Mouse (Mus musculus) lung, postnatal 0 days (tissue): ENCODE data around the gene Uso1. TPM values are rescaled to one million over a fixed set of nuclear protein-coding genes. Genes with fewer than 3 reads are reported as not detected.

Experiments
- ATAC-seq: fragments of 200-750 bp; cut with Nextera tagmentation; 2 replicates; pipeline ENCODE4 v1.8.0; 2017; ENCODE audit warnings: moderate library complexity
- DNase-seq: peaks from one replicate; pipeline ENCODE4 v3.0.0-alpha.2; 2016; ENCODE audit warnings: low spot score
- H3K27ac ChIP-seq: fragments of 300-500 bp; sonication (generic); 2 replicates; pipeline ENCODE4 v1.5.1; 2014; ENCODE audit warnings: antibody characterized with exemption, mild to moderate bottlenecking, low read length, mixed read lengths
- H3K27me3 ChIP-seq: fragments of 300-500 bp; sonication (generic); replicated peaks from 2 replicates; pipeline ENCODE4 v1.6.1; 2014; ENCODE audit warnings: low read length, mixed read lengths; ENCODE audit not compliant: insufficient read depth
- H3K36me3 ChIP-seq: fragments of 300-500 bp; sonication (generic); 2 replicates; pipeline ENCODE4 v1.6.1; 2014; ENCODE audit warnings: low read length, mixed read lengths; ENCODE audit not compliant: insufficient read depth
- H3K4me1 ChIP-seq: fragments of 300-500 bp; sonication (generic); 2 replicates; pipeline ENCODE4 v1.6.1; 2014; ENCODE audit warnings: antibody characterized with exemption, low read depth, low read length, mixed read lengths; ENCODE audit not compliant: insufficient read depth
- H3K4me2 ChIP-seq: fragments of 300-500 bp; sonication (generic); replicated peaks from 2 replicates; pipeline ENCODE4 v1.6.1; 2014; ENCODE audit warnings: low read depth, mild to moderate bottlenecking, low read length, moderate library complexity, mixed read lengths
- H3K4me3 ChIP-seq: fragments of 300-500 bp; sonication (generic); 2 replicates; pipeline ENCODE4 v1.5.1; 2014; ENCODE audit warnings: low read depth, low read length
- H3K9ac ChIP-seq: fragments of 300-500 bp; sonication (generic); replicated peaks from 2 replicates; pipeline ENCODE4 v1.6.1; 2014; ENCODE audit warnings: low read depth, mild to moderate bottlenecking
- H3K9me3 ChIP-seq: fragments of 300-500 bp; sonication (generic); 2 replicates; pipeline ENCODE4 v1.6.1; 2016; ENCODE audit warnings: low read length, mixed read lengths
- CTCF ChIP-seq: IDR thresholded peaks from 2 replicates; pipeline ENCODE4 v1.5.1; 2016; ENCODE audit warnings: antibody characterized with exemption, mild to moderate bottlenecking
- EP300 ChIP-seq: IDR thresholded peaks from 2 replicates; pipeline ENCODE4 v1.6.1; 2016; ENCODE audit warnings: antibody characterized with exemption, mild to moderate bottlenecking, control low read depth
- WGBS: fragments of 180-500 bp; shearing (Covaris S2); extraction: QIAGEN DNeasy Blood & Tissue Kit; methylation state at CpG from one replicate; pipeline ENCODE4 v1.1.7; 2014; 5-methylcytosine and 5-hydroxymethylcytosine counted together
- polyA plus RNA-seq: library from polyadenylated mRNA; unstranded; fragments of >200 nt; fragmentation: Nextera tagmentation; extraction: Ambion mirVana; gene quantifications from 2 replicates; pipeline ENCODE4 v1.2.1, GENCODE M21; 2015

Gene Uso1
- polyA plus RNA-seq, result 28.8 and 31.7 TPM in 2 replicates

DNA sequence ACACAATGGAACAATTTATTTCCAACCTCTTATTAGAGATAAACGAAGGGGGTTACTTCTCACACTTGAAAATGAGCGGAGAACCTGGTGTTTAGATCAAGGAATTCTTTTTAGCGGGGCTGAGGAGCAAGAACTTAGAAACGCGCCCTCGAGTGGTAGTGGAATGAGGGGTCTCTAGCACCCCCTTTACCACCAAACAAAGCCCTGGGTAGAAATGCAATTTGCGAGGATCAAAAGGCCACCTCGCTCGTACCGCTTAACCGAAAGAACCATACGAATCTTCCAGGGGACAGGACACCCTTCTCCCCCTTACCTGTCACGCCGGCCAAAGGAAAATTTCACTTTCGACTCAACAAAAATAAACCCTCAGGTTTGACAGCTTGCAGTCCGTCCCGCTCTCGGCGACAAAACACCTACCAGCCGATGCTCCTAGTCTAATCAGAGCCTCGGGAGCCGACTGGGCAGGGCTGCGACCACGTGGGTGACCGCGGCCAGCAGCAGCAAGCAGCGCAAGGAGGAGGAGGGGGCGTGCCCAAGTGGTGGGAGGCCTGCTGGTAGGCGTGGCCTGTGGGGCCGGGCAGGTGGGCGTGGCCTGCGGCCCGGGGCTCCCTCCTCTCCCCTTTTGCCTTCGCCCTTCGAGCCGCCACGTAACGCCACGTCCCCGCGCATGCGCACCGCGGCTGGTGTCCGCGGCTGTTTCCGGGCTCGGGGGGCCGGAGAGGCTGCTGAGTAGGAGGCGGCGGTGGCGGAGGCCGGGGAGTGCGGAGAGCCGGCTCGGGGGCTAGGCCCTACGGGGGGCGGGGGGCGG, at the start of gene Uso1:
Uso1 (plus strand) TSS at position 700 of the 808 bp plus-strand sequence.
- WGBS, result 1% methylated on average over 44 of the region's 59 CpGs
- H3K36me3 ChIP-seq, result no peaks in the 10 kb centered on the region

DNA sequence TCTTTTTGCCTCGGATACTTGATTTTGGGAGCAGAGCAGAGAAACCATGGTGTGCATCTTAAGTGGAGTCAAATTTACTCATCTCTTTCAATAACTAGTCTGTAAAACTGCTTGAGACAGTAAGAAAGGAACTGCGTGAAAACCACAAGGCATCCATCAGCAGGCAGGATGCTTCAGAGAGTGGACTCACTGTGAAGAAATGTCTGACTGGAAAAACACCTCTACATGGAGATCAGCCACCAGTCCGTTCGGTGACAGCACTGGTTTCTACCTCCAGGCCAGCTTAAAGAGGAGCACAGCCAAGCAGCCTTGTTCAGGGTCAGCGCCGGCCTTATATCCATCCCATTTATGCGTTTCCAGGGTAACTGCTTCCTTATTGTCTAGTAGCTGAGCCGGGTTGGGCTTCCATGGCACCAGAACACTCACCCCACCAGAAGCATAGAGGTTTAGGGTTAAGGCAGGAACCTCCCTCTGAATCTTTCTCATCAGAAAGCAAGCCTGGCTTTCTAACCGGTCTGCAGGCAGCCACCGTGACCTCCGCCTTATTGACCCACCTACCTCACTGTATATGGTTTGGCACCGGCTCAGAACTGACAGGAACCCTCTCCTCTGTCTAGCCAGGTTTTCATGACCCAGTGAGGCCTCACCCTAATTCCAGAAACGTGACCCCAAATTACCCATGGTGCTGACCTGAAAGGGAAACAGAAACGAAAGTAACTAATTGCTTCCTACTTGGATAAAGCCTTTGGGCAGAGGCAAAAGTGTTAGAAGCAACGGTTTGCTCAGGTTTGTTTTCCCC, 44.3 kb upstream of the Uso1 start:
- no peak overlapping the region for H3K27ac ChIP-seq
- no peaks in the 10 kb centered on the region for H3K9me3 ChIP-seq
- no peaks in the 10 kb centered on the region for H3K27me3 ChIP-seq
- no peaks in the 10 kb centered on the region for H3K4me1 ChIP-seq
- no peak overlapping the region for H3K9ac ChIP-seq
- ATAC-seq (no peak), DNase-seq (no peak)
- no peak overlapping the region for H3K4me3 ChIP-seq
- WGBS, result 64% methylated on average over 15 of the region's 15 CpGs
- no peaks in the 10 kb centered on the region for H3K36me3 ChIP-seq
- H3K4me2 ChIP-seq, result no peak overlapping the region
- TF ChIP-seq EP300 (no peak), CTCF (no peak)

More for the DNA sequence above, at the start of gene Uso1:
- ATAC-seq (peak; percentile 95), DNase-seq (peak; percentile 99)
- Histone ChIP-seq H3K4me3 (peak within 1 kb of the TSS; percentile 96), H3K4me1 (peaks cover 10% of the 10 kb centered on the region; the same call in 1 of the 2 replicates), H3K9ac (peak within 1 kb of the TSS; percentile 87), H3K9me3 (no peaks in the 10 kb centered on the region), H3K4me2 (peak within 1 kb of the TSS; percentile 74), H3K27me3 (no peaks in the 10 kb centered on the region), H3K27ac (peak within 1 kb of the TSS; percentile 79)
- TF ChIP-seq EP300 (no peak), CTCF (peak; percentile 5; the same call in 1 of the 2 replicates)

- WGBS, result 74% methylated on average over 3 of the region's 3 CpGs
- Histone ChIP-seq H3K4me2 (no peak overlapping the region), H3K9ac (no peak overlapping the region), H3K36me3 (no peaks in the 10 kb centered on the region), H3K27me3 (no peaks in the 10 kb centered on the region), H3K4me3 (no peak overlapping the region), H3K9me3 (no peaks in the 10 kb centered on the region), H3K4me1 (no peaks in the 10 kb centered on the region), H3K27ac (no peak overlapping the region)
- no peak for ATAC-seq
- DNase-seq, result no peak
- no peak for TF ChIP-seq CTCF
- TF ChIP-seq EP300, result no peak
Measured at GRCm38 (mm10) chr5:92094062-92094415, 43.7 kb upstream of the Uso1 start.

GRCm38 (mm10) chr5:92096786-92097185, 41.0 kb upstream of the Uso1 start:
- Histone ChIP-seq H3K36me3 (no peaks in the 10 kb centered on the region), H3K4me1 (no peaks in the 10 kb centered on the region), H3K4me3 (no peak overlapping the region), H3K9me3 (no peaks in the 10 kb centered on the region), H3K9ac (no peak overlapping the region), H3K27ac (no peak overlapping the region), H3K4me2 (no peak overlapping the region), H3K27me3 (no peaks in the 10 kb centered on the region)
- TF ChIP-seq EP300 (no peak), CTCF (no peak)
- DNase-seq (no peak), ATAC-seq (no peak)
- 91% methylated on average over 6 of the region's 6 CpGs for WGBS

GRCm38 (mm10) chr5:92097779-92098178, 40.0 kb upstream of the Uso1 start:
- WGBS, result 93% methylated on average over 4 of the region's 4 CpGs
- no peaks in the 10 kb centered on the region for H3K36me3 ChIP-seq
- no peak overlapping the region for H3K4me3 ChIP-seq
- H3K9ac ChIP-seq, result no peak overlapping the region
- no peak for DNase-seq
- no peak for ATAC-seq
- no peaks in the 10 kb centered on the region for H3K4me1 ChIP-seq
- H3K9me3 ChIP-seq, result no peaks in the 10 kb centered on the region
- H3K27ac ChIP-seq, result no peak overlapping the region
- TF ChIP-seq CTCF (no peak), EP300 (no peak)
- no peak overlapping the region for H3K4me2 ChIP-seq
- H3K27me3 ChIP-seq, result no peaks in the 10 kb centered on the region

GRCm38 (mm10) chr5:92098351-92099109, 39.2 kb upstream of the Uso1 start:
- H3K9ac ChIP-seq, result no peak overlapping the region
- WGBS, result 64% methylated on average over 13 of the region's 13 CpGs
- H3K4me3 ChIP-seq, result no peak overlapping the region
- no peak overlapping the region for H3K4me2 ChIP-seq
- H3K36me3 ChIP-seq, result no peaks in the 10 kb centered on the region
- no peak overlapping the region for H3K27ac ChIP-seq
- TF ChIP-seq CTCF (no peak), EP300 (no peak)
- H3K27me3 ChIP-seq, result no peaks in the 10 kb centered on the region
- ATAC-seq (no peak), DNase-seq (no peak)
- H3K4me1 ChIP-seq, result no peaks in the 10 kb centered on the region
- H3K9me3 ChIP-seq, result no peaks in the 10 kb centered on the region
